Mouse (Mus musculus) fibroblast of lung, adult 2 months (primary cell): ENCODE measurements around the gene Spats2.
"Not testable (repeated sequence)": the region's sequence is repeated elsewhere in the genome, so short reads cannot be mapped to it uniquely, and the experiment has no call there.

ENCODE experiments used
- DNase-seq: peaks from one replicate; pipeline ENCODE4 v3.0.0-alpha.2; 2011; ENCODE audit warnings: low read depth

The Spats2 gene

DNA sequence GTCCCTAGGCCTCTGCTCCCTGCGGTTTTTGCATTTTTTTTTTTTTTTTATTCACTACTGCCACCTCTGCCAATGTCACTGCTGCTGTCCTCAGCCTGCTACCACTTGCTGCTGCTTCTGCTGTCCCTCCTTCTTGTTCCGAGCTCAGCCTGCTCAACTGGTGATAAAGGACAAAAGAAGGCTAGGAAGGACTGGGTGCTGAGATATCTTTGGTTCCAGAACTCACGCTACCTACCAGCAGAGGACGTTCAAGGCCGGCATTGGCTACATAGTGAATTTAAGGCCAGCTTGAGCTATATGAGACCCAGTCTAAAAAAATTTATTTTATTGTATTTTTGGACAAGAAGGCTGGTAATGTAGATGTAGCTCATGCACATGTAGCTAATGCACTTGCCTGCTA lies 12.7 kb downstream of the Spats2 start:
- no peak for DNase-seq

DNA sequence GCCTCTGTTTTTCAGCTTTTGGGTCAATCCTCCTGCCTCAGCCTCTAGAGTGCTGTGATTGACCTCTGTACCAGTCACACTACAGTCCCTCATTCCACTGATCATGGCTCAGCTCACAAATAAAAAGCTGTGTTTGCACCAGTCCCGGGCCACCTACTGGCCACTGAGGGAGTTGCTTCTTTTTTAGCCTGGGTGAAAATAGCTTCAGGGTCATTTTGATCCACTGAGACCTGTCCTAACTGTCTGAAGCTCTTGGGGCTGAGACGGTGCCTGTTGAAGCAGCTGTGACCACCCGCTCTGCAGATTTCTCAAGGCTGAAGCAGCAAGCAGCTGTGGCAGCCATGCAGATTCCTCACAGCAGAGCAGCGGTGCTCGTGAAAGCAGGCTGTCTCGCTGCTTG lies 14.0 kb downstream of the Spats2 start:
- no peak for DNase-seq

DNA sequence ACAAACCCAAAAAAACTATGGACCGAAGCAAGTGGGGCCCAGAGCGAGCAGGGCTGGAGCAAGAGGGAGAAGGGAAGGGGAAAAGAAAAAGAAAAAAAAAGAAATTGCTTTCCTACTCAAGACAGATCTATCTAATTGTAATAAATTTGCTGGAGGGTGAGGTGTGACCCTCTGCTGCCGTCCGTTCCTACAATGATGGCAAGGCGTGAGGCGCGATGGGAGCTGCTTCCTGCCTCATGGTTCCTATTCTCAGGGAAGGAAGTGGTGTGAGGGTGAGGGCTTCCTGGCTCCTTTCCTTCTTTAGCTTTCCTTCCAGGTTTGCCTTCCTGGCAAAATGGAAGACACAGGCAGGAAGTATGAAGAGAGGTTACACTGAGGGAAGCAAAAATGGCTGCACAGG lies 24.8 kb downstream of the Spats2 start:
- DNase-seq = no peak

DNA sequence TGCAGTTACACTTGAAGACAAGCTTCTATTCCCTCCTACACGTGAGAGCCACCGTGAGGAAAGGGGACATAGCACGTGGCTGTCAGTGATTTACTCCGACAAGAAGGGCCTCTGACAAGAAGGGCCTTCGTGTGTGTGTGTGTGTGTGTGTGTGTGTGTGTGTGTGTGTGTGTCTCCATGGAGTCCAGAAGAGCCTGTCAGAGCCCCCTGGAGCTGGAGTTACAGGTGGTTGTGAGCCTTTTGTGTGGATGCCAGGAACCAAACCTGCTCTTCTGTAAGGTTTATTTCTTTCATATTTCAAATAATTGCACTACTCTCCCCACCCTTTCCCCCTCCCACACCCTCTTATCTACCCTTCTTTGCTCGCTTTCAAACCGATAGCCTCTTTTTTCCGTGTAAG lies 25.6 kb downstream of the Spats2 start:
- no peak for DNase-seq

DNA sequence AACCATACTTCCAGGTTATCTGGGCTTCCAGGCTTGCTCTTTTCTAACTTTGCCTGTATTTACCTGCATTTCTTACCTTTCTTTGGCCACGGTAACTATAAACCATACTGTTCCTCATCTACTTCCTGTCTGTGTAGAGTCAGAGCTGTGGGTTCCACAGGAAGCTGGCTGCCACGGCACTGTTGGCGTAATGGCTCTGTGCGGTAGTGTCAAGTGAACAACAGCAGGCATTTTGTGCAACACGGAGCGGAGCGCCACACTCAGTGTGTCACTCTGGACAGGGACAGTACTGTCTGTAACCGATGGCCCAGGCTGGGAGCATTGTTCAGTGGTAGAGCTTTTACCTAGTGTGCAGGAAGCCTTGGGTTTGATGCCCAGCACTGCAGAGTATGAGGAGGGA lies 27.8 kb downstream of the Spats2 start:
- DNase-seq = no peak

DNA sequence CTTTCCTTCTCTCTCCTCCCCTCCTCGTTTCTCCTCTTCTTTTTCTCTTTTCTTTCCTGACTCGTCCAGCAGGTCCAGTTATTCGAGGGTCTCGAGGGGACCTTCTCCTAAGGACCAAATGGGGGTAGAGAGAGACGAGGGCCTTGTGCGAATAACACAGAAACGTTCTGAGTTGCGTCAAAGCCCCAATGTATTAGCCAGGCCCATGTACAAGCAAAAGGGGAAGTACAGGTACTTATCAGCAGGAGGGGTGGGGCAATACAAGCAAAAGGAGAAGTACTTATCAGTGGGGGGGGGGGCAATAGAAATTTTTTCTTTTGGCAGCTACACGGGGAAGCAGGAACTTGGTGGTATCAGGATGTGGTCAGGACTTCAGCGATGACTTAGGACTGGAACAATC lies 28.8 kb downstream of the Spats2 start:
- not testable (repeated sequence) for DNase-seq

DNA sequence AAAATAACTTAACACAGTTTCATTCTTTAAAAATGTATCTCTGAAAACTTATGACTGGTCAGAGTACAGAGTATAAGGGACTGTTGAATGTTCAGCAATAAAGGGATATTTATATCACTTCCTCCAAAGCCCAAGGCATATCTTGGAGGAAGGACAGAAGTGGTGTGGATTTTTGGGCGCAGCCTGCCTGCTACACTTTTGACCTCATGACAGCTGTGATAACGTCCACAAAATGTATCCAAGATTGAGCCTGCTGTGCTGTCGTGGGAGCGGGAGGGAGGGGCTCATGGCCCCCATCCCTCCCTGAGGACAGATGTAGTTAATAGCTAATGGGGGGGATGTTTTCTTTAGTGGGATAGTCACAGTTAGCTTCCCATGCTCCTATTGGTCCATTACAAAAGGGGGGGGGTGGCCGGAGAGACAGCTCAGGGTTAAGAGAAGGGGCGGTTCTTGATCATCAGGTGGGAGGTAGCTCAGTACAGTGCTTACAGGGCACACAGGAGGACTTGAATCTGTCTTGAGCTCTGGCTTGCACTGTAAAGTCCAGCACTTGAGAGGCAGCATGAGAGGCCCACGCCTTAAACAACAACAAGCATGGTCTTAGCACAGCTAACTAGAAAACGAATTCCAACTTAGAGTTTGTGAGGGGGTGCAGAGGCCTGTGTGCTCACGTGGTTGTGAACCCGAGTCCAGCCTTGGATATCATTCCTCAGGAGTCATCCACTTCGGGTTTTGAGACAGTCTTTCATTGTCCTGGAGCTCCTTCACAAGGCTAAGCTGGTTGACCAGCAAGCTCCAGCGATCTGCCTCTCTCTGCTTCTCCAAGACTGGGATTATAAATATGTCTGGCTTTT lies 38.0 kb downstream of the Spats2 start:
- no peak for DNase-seq

DNA sequence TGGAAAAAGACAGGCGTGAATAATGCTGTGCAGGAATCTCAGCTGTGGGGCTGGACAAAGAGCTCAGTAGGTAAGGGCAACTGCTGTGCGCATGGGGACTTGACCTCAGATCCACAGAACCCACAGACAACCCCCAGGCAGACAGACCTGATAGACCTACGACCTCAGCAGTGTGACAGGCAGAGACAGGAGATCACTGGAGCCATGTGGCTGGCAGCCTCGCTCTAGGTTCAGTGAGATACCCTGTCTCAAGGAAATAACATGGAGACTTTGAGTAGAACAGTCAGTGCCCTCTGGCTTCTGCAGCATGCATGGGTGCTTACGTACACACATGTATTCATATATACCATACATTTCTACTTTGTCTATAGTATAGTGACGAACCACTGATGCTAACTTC lies 46.4 kb downstream of the Spats2 start:
- no peak for DNase-seq

DNA sequence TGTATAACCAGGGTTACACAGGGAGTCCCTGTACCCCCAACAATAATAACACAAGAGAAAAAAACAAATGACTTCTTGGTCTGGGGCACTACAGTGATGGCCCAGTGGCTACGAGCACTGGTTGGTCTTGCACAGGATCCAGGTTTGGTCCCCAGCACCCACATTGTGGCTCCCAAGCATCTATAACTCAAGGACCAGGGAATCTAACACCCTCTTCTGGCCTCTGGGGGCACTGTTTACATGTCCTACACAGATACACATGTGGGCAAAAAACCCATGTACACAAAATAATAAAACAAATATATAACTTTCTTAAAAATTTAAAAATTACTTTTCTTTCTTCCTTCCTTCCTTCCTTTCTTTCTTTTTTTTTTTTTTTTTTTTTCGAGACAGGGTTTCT lies 53.9 kb downstream of the Spats2 start:
- no peak for DNase-seq

DNA sequence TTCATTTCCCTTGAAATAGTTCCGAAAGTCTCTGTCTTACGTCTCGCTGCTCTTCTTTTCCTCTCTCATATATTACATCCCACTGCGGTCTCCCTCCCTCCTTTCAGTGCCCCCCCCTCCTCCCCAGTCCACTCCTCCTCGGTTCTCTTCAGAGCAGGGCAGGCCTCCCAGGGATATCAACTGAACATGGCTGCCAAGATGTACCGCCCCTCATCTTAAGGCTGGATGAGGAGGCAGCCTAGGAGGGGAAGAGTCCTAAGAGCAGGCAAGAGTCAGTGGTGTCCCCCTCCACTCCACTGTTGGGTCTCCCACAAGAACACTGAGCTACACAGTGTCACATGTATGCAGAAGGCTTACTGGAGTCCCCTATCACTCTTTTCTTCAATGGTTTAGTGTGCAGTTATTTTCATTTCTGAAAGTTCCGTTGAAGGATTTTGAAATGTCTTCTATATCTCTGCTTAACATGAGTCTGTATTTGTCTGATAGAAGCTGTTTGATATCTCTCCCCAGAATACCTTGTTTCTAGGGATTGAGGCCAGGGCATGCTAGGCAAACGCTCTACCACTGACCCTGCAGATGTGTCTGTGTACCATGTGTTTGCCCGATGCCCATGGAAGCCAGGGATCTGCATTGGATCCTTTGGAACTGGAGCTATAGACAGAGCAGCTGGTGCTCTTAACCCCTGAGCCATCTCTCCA lies 58.6 kb downstream of the Spats2 start:
- DNase-seq = no peak

DNA sequence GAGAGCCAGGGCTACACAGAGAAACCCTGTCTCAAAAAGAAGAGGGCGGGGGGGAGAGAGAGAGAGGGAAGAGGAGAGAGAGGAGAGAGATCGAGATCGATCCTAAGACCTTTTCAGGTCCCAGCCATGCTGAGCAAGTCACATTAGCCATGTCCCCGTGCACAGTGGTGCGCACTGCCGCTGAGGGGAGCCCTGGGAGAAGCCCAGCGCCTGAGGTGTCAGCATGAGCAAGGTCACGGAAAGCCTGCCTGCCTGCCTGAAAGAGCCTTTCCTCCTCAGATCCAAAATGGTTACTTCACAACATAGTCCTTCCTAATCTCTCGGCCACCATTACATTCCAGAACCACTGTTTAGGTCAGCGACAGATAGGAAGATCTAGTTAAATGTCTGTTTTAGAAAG lies 68.6 kb downstream of the Spats2 start:
- no peak for DNase-seq

DNA sequence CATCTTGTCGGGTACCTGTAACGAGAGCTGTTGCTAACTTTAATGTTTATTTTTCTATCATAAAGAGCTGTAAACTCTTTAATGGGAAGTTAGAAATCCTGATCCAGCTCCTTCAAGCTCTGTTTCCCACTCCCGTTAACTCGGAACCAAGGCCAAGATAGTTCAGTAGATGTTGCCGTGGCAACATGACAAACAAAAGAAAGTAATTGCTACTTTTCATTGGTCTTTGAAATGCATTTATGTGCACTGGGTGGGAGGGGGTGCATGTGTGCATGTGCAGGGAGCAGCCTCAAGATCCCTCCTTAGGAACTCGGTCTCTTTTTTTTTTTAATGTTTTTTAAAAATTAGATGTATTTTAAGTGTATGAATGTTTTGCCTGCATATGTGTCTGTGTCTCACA lies 69.3 kb downstream of the Spats2 start:
- DNase-seq = no peak

DNA sequence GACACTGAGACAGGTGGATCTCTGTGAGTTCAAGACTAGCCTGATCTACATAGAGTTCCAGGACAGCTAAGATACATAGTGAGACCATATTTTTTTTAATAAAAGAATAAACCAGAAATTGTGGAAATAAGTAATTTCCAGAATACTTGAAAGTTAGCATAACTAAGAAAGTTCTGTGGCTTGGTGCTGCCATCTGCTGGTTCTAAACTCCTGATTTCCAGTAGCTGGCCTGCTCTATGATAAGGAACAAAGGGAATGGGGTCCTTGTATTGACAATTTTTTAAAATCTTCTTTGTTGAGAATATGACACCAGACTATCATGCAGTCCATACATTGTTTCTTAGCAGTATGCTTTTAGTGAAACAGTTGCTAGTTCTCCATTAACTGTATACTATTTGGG lies 73.0 kb downstream of the Spats2 start:
- DNase-seq = peak; percentile 11

DNA sequence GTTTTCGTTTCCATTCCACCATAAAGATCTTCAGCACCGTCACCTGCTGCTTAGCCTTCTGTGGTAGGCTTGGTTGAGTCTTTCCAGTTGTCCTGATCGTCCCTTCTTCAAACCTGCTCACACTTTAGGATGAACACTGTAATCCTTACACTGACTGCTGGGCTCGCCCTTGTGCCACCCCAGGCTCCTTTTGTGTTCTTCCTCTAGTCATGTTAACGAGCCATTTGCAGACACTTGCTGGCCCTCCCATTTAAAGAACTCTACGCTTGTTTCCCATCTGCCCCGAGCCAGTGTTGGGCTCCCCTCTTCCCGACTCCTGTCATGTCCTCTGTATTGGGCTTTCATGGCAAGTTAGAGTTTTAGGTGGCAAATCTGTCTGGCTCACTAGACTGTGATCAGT lies 80.2 kb downstream of the Spats2 start:
- no peak for DNase-seq

DNA sequence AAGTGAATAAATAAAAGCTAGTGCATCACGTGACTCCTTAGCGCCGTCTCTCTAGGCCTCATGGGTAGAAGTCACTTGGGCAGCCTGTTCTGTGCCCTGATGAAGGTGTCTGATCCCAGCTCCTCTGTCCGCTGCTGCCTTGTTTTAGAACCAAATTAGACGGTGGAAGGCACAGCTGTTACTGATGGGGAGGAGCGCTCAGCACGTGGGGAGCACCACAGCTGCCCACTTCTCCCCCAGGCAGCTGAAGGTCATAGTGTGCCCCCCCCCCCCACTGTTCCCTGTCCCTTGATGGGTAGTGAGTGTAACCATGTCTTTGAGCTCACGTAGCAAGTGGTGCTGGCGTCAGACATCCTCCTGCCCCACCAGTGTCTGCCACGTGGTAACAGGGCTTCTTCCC lies 87.5 kb downstream of the Spats2 start:
- DNase-seq = no peak

DNA sequence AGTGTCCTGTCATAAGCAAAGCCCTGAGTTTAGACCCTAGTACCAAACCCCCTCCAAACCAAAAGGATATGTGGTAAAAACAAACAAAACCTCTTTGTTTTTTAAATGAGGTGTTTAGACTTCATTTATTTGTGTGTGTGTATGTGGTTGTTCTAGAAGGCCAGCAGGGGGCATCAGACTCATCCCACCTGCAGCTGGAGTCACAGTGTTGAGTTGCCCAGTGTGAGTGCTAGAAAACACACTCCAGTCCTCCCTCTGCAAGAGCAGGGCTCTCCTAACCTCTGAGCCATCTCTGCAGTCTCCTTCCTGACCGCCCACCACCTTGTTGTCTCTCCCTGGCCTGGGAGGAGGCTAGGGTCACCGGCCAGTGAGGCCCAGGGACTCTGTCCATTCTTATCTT lies 89.2 kb downstream of the Spats2 start:
- DNase-seq = no peak

DNA sequence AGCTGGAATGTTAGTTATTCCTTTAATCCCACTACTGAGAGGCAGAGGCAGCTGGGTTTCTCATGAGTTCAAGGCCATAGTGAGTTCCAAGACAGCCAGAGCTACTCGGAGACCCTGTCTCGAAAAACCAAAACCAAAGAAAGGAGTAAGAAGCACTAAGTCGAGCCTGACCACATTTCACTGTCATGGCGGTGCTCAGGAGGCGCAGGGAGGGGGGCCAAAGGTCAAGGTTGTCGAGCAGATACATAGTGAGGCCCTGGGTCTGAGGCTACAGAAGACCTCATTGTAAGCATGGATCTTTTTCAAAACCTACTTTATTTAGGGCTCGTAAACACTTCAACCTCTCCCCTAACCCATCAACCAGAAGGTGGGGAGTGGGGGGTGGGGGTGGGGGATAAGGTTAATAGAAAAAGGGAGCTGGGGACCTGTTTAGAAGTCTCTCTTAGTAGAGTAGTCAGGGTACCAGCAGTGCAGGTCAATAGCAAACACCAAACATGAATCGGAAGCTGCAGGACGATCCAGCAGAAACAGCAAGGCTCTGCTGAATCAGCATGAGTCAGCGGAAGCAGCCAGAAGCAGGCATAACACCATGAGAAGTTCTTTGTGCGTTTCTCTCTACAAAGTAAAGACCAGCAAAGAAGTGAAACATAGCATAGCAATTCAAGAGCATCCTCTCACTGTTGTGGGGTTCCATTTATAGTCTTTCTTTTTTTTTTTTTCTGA lies 90.2 kb downstream of the Spats2 start:
- no peak for DNase-seq

DNA sequence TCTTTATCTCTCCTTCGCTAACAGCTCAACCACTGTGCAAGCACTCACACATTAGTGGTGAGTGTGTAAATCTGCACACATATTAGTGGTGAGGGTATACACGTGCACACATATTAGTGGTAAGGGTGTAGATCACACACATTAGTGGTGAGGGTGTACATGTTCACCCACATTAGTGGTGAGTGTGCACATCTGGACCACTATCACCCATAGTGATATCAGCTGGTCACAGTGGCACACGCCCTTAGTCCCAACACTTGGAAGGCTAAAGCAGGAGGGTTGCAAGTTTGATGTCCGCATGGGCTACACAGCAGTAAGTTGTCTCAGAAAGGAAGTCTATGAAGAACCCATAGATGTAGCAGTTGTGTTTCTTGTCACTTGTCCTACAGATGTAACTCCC lies 91.9 kb downstream of the Spats2 start:
- DNase-seq = no peak

DNA sequence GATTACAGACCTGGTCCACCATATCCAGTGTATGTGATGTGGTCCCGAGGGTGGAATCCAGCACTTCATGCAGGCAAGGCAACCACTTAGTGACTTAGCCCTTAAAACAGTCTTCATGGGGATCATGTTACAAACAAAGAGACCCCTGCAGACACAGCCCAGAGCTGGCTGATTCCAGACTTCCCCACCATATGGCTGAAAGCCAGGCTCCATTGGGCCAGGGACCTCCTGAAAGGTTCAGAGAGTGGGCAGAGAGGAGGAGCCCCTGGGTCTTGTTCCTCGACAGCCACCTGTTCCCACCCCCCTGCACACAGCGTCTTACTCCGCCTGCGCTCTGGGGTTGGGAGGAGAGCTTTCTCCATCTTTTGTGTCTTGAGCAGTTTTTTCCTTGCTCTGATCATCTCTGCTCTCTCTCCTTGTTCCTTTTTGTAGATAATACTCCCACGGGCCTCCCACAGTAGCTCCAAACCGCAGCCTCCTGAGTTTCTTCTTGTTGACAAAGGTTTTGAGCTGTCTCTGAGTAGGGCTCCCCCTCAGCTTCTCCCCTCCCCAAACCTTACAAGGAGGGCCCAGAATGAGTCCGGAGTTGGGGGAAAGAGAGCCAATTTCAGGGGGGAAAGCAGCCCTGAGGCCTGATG lies 95.7 kb downstream of the Spats2 start:
- no peak for DNase-seq

DNA sequence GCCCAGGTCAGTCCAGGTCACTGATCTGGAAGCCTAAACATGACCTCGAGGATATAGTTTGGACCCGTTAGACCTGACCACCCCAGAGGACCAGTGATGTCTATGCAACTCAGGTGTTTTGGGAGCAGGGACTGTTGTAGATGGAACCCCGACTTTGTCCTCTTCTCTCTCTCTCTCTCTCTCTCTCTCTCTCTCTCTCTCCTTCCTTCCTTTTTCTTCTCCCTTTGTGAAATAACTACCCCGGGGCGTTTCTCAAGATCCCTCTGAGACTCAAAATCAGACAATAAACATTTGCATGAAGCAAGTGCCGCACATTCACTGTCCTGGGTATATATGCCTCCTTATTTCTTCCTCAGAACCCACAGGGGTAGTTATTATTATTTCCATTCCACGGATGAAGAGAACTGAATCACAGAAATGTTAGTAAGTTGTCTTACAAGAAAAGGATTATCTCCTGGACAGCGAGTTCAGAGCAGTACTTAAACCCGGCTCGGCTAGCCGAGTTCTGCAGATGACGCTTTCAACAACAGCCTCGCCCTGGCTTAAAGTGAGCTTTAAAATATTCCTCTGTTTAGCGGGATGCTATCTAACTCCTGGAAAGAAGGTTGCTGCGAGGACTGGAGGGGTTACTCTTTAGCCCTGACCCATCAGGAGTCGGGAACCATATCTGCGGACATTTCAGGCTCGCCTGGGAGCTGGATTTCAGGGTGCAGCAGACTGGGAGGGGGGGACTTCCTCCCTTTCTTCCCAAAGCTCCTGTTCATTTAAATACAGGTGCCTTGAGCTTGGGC lies 97.3 kb downstream of the Spats2 start:
- no peak for DNase-seq

DNA sequence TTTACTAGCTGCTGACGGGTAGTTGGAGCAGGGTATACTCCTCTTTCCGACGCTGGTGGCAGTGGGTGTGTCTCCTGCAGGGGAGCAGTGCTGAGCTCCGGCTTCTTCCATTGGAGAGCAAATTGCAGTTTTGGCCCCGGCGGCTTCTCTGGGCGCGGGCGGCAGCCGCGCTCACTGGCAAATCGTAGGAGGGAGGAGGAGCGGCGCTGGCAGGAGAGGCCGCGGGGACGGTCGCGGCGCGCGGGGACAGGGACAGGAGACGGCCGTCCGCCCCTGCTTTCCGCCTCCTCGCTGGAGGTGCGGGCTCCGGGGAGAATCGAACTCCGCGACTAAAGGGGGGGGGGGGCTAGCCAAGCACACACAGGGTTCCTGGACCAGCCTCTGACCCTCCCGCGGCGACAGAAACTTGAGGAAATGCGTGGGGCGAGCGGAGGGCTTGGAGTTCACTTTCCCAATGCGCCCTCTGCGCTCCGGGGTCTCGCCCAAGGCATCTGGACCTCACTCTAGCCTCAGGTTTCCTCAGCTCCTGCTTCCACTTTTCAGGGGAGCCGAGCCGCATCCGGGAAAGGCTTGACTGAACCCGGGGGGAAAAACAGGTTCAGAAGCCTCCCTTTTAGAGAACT lies 98.0 kb downstream of the Spats2 start:
- DNase-seq = no peak
